8 mouse cellular contexts compared by ENCODE assay signal in genomic region chr3:88951327-88951800, GRCm38 (mm10). TPM values are rescaled to one million over a fixed set of nuclear protein-coding genes. Genes with fewer than 3 reads are reported as not detected.
DNase-seq lines count a peak whose midpoint lies in the region; ATAC-seq and TF ChIP-seq lines count a peak whose summit lies in the region.

No protein-coding gene starts in this region.

- H3K27ac ChIP-seq in kidney, embryonic 16.5 days (ENCODE audit: low read length), result peak overlapping the region; percentile 98
- H3K27ac ChIP-seq in bone marrow macrophage, adult 2 months (ENCODE audit: insufficient read depth, low read depth, low read length), result peak overlapping the region; percentile 94
- peak overlapping the region; percentile 99 for H3K27ac ChIP-seq in hindbrain, embryonic 14.5 days
- peak overlapping the region; percentile 99 for H3K27ac ChIP-seq in midbrain, embryonic 14.5 days (replicated peaks; ENCODE audit: low read depth, low read length)

- H3K4me2 ChIP-seq in kidney, embryonic 16.5 days (replicated peaks; ENCODE audit: low read depth, low read length), result peak overlapping the region; percentile 74
- H3K4me2 ChIP-seq in hindbrain, embryonic 14.5 days (replicated peaks), result peak overlapping the region; percentile 78
- peak overlapping the region; percentile 62 for H3K4me2 ChIP-seq in midbrain, embryonic 14.5 days (ENCODE audit: low read length)

- TF ChIP-seq CTCF in bone marrow macrophage, adult 2 months (IDR thresholded peaks at IDR 0.05; ENCODE audit: low read depth, low read length), result no peak

- H3K4me1 ChIP-seq in kidney, embryonic 16.5 days (ENCODE audit: insufficient read depth, low read length), result peaks cover 36% of the 10 kb centered on the region
- peaks cover 18% of the 10 kb centered on the region for H3K4me1 ChIP-seq in bone marrow macrophage, adult 2 months (ENCODE audit: control insufficient read depth, insufficient read depth, low read length)
- peaks cover 32% of the 10 kb centered on the region for H3K4me1 ChIP-seq in hindbrain, embryonic 14.5 days (replicated peaks; ENCODE audit: control insufficient read depth, insufficient read depth, low read length)
- peaks cover 34% of the 10 kb centered on the region for H3K4me1 ChIP-seq in midbrain, embryonic 14.5 days (ENCODE audit: control insufficient read depth, insufficient read depth, low read length)

- H3K36me3 ChIP-seq in kidney, embryonic 16.5 days (ENCODE audit: insufficient read depth, low read length), result 0 out of 2 replicates have a peak, but pooled peaks cover 3% of the 10 kb centered on the region
- H3K36me3 ChIP-seq in hindbrain, embryonic 14.5 days (replicated peaks; ENCODE audit: control insufficient read depth, insufficient read depth), result no peaks in the 10 kb centered on the region
- H3K36me3 ChIP-seq in midbrain, embryonic 14.5 days (ENCODE audit: control insufficient read depth, insufficient read depth, low read length), result no peaks in the 10 kb centered on the region

- H3K9me3 ChIP-seq in kidney, embryonic 16.5 days (ENCODE audit: low read length), result no peaks in the 10 kb centered on the region
- H3K9me3 ChIP-seq in hindbrain, embryonic 14.5 days (ENCODE audit: control insufficient read depth, low read length), result no peaks in the 10 kb centered on the region
- no peaks in the 10 kb centered on the region for H3K9me3 ChIP-seq in midbrain, embryonic 14.5 days (ENCODE audit: control insufficient read depth, low read length)

- DNase-seq in kidney, adult 18-20 months, result no peak
- no peak for DNase-seq in hindbrain, embryonic 14.5 days (ENCODE audit: low spot score)
- no peak for DNase-seq in midbrain, embryonic 14.5 days
- DNase-seq in retina, postnatal 1 day, result no peak
- no peak for DNase-seq in cerebellum, postnatal 36 days
- no peak for DNase-seq in right cerebral cortex, postnatal 14 days

- ATAC-seq in kidney, embryonic 16.5 days (ENCODE audit: low FRiP score, low TSS enrichment), result no peak
- no peak for ATAC-seq in hindbrain, embryonic 14.5 days (ENCODE audit: low FRiP score)
- no peak for ATAC-seq in midbrain, embryonic 14.5 days (ENCODE audit: low FRiP score, low TSS enrichment)

- no peaks in the 10 kb centered on the region for H3K27me3 ChIP-seq in kidney, embryonic 16.5 days (ENCODE audit: insufficient read depth, low read length)
- no peaks in the 10 kb centered on the region for H3K27me3 ChIP-seq in hindbrain, embryonic 14.5 days (ENCODE audit: control insufficient read depth, insufficient read depth, low read length)
- H3K27me3 ChIP-seq in midbrain, embryonic 14.5 days (ENCODE audit: control insufficient read depth, insufficient read depth, low read length), result no peaks in the 10 kb centered on the region

- 1% methylated on average over 5 of the region's 5 CpGs for WGBS in kidney, embryonic 16.5 days
- WGBS in hindbrain, embryonic 14.5 days, result 4% methylated on average over 5 of the region's 5 CpGs
- WGBS in midbrain, embryonic 14.5 days, result 4% methylated on average over 5 of the region's 5 CpGs

- H3K9ac ChIP-seq in kidney, embryonic 16.5 days (replicated peaks; ENCODE audit: low read length), result peak overlapping the region; percentile 88
- H3K9ac ChIP-seq in hindbrain, embryonic 14.5 days, result peak overlapping the region; percentile 94
- H3K9ac ChIP-seq in midbrain, embryonic 14.5 days (replicated peaks; ENCODE audit: low read length), result peak overlapping the region; percentile 88

- no peak for TF ChIP-seq POLR2A in bone marrow macrophage, adult 2 months (IDR thresholded peaks at IDR 0.05; ENCODE audit: borderline replicate concordance, low read depth, low read length)

- H3K4me3 ChIP-seq in kidney, embryonic 16.5 days (ENCODE audit: low read length), result peak overlapping the region; percentile 60
- peak overlapping the region; percentile 86 for H3K4me3 ChIP-seq in bone marrow macrophage, adult 2 months (ENCODE audit: insufficient read depth, low read length)
- H3K4me3 ChIP-seq in hindbrain, embryonic 14.5 days (replicated peaks; ENCODE audit: low read length), result peak overlapping the region; percentile 69
- peak overlapping the region; percentile 90 for H3K4me3 ChIP-seq in midbrain, embryonic 14.5 days (replicated peaks; ENCODE audit: low read depth, low read length)

RNA-seq across cellular contexts. Expression of gene Dap3, which starts 0.4 kb away (rescaled TPM):
- polyA plus RNA-seq in kidney, embryonic 16.5 days (2015; fragmentation: Nextera tagmentation; extraction: Ambion mirVana), result 161 and 163 TPM in 2 replicates
- polyA plus RNA-seq in bone marrow macrophage, adult 2 months (2012; ENCODE audit: insufficient read depth, insufficient read length, missing spikeins), result 62.1 and 64.9 TPM in 2 replicates
- polyA plus RNA-seq in hindbrain, embryonic 14.5 days (2014; fragmentation: Nextera tagmentation; extraction: Ambion mirVana), result 120 and 125 TPM in 2 replicates
- polyA plus RNA-seq in midbrain, embryonic 14.5 days (2014; fragmentation: Nextera tagmentation; extraction: Ambion mirVana), result 110 and 138 TPM in 2 replicates

RNA-seq across cellular contexts. Expression of gene Ash1l, which starts 0.9 kb away (rescaled TPM):
- 16.6 and 22.1 TPM in 2 replicates for polyA plus RNA-seq in kidney, embryonic 16.5 days (2015; fragmentation: Nextera tagmentation; extraction: Ambion mirVana)
- 21.6 and 23.1 TPM in 2 replicates for polyA plus RNA-seq in bone marrow macrophage, adult 2 months (2012; ENCODE audit: insufficient read depth, insufficient read length, missing spikeins)
- polyA plus RNA-seq in hindbrain, embryonic 14.5 days (2014; fragmentation: Nextera tagmentation; extraction: Ambion mirVana), result 20.0 and 21.4 TPM in 2 replicates
- 22.5 and 24.9 TPM in 2 replicates for polyA plus RNA-seq in midbrain, embryonic 14.5 days (2014; fragmentation: Nextera tagmentation; extraction: Ambion mirVana)

RNA-seq across cellular contexts. Expression of gene Msto1, which starts 37.6 kb away (rescaled TPM):
- 61.9 and 69.8 TPM in 2 replicates for polyA plus RNA-seq in kidney, embryonic 16.5 days (2015; fragmentation: Nextera tagmentation; extraction: Ambion mirVana)
- 10.1 and 11.8 TPM in 2 replicates for polyA plus RNA-seq in bone marrow macrophage, adult 2 months (2012; ENCODE audit: insufficient read depth, insufficient read length, missing spikeins)
- polyA plus RNA-seq in hindbrain, embryonic 14.5 days (2014; fragmentation: Nextera tagmentation; extraction: Ambion mirVana), result 49.4 and 50.1 TPM in 2 replicates
- 48.3 and 53.2 TPM in 2 replicates for polyA plus RNA-seq in midbrain, embryonic 14.5 days (2014; fragmentation: Nextera tagmentation; extraction: Ambion mirVana)
